Mouse (Mus musculus) neural tube, embryonic 15.5 days (tissue): ENCODE data around the gene Cgref1. TPM values are rescaled to one million over a fixed set of nuclear protein-coding genes. Genes with fewer than 3 reads are reported as not detected.

Source experiments
- ATAC-seq: fragments of 200-750 bp; cut with Nextera tagmentation; 2 replicates; pipeline ENCODE4 v1.8.0; 2017; ENCODE audit warnings: mild to moderate bottlenecking, moderate TSS enrichment, moderate library complexity; ENCODE audit not compliant: low FRiP score
- H3K27ac ChIP-seq: fragments of 300-500 bp; sonication (generic); replicated peaks from 2 replicates; pipeline ENCODE4 v1.5.1; 2015; ENCODE audit warnings: mild to moderate bottlenecking, inconsistent platforms
- H3K27me3 ChIP-seq: fragments of 300-500 bp; sonication (generic); replicated peaks from 2 replicates; pipeline ENCODE4 v1.6.1; 2015; ENCODE audit warnings: inconsistent platforms
- H3K36me3 ChIP-seq: fragments of 300-500 bp; sonication (generic); 2 replicates; pipeline ENCODE4 v1.6.1; 2015; ENCODE audit warnings: inconsistent platforms
- H3K4me1 ChIP-seq: fragments of 300-500 bp; sonication (generic); 2 replicates; pipeline ENCODE4 v1.6.1; 2015; ENCODE audit warnings: inconsistent platforms
- H3K4me2 ChIP-seq: fragments of 300-500 bp; sonication (generic); 2 replicates; pipeline ENCODE4 v1.6.1; 2015; ENCODE audit warnings: inconsistent platforms, mild to moderate bottlenecking, moderate library complexity
- H3K4me3 ChIP-seq: fragments of 300-500 bp; sonication (generic); replicated peaks from 2 replicates; pipeline ENCODE4 v1.5.1; 2015; ENCODE audit warnings: mild to moderate bottlenecking, inconsistent platforms
- H3K9ac ChIP-seq: fragments of 300-500 bp; sonication (generic); replicated peaks from 2 replicates; pipeline ENCODE4 v1.6.1; 2015; ENCODE audit warnings: mild to moderate bottlenecking, inconsistent platforms
- H3K9me3 ChIP-seq: fragments of 300-500 bp; sonication (generic); replicated peaks from 2 replicates; pipeline ENCODE4 v1.6.1; 2016; ENCODE audit warnings: inconsistent platforms
- WGBS: fragments of 180-500 bp; shearing (Covaris S2); methylation state at CpG from one replicate; pipeline ENCODE4 v1.1.7; 2015; ENCODE audit warnings: mixed read lengths; 5-methylcytosine and 5-hydroxymethylcytosine counted together
- polyA plus RNA-seq: library from polyadenylated mRNA; unstranded; fragments of >200 nt; fragmentation: Nextera tagmentation; extraction: Ambion mirVana; gene quantifications from 2 replicates; pipeline ENCODE4 v1.2.1, GENCODE M21; 2015

Gene Cgref1
- polyA plus RNA-seq, 1 experiment from 2014 or later, result 80.2 TPM

DNA sequence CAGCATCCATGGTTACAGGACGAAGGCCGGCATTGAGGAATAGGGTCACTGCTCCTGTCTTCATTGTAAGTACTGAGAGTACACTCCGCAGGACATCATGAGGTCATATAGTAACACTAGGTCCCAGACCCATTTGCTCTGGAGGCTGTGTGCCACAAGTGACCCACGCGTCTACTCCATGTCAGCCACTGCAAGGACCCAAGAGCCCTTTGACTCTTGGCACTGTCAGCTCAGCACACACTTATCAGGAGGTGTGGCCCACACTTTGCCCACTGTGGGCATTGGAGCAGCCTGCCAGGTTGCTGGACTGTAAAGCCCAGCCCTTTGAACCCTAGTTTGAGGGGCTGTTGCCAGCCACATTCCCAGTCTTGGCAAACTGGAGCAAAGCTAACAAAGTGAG lies 20.2 kb downstream of the Cgref1 start:
- 92% methylated on average over 5 of the region's 5 CpGs for WGBS
- H3K4me1 ChIP-seq, result peaks cover 33% of the 10 kb centered on the region
- H3K4me2 ChIP-seq, result no peak overlapping the region
- no peak overlapping the region for H3K9ac ChIP-seq
- no peak overlapping the region for H3K4me3 ChIP-seq
- no peaks in the 10 kb centered on the region for H3K27me3 ChIP-seq
- H3K27ac ChIP-seq, result no peak overlapping the region
- ATAC-seq, result no peak
- H3K9me3 ChIP-seq, result no peaks in the 10 kb centered on the region
- H3K36me3 ChIP-seq, result no peaks in the 10 kb centered on the region

DNA sequence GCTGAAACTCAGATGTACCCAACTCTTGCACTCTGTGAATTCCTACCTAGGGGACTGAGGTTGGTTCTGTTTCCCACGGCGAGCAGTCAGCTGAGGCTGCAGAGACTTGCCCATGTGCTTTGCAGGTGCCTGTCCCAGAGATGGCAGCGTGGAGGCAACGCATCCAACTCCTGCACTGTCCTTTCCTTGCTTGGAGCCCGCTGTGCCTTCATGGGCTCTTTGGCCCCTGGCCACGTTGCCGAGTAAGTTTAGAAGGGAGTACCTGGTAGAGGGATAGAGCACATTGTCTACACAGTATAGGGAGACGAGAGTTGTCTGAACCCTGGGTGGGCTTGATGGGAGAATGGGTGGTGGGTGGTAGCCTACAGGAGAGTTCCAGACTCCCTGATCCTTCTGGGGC lies 20.8 kb downstream of the Cgref1 start:
- peaks cover 37% of the 10 kb centered on the region for H3K4me1 ChIP-seq
- ATAC-seq, result no peak
- no peaks in the 10 kb centered on the region for H3K27me3 ChIP-seq
- H3K36me3 ChIP-seq, result no peaks in the 10 kb centered on the region
- no peak overlapping the region for H3K4me3 ChIP-seq
- 76% methylated on average over 8 of the region's 8 CpGs for WGBS
- H3K4me2 ChIP-seq, result no peak overlapping the region
- no peak overlapping the region for H3K9ac ChIP-seq
- H3K27ac ChIP-seq, result no peak overlapping the region
- H3K9me3 ChIP-seq, result no peaks in the 10 kb centered on the region

DNA sequence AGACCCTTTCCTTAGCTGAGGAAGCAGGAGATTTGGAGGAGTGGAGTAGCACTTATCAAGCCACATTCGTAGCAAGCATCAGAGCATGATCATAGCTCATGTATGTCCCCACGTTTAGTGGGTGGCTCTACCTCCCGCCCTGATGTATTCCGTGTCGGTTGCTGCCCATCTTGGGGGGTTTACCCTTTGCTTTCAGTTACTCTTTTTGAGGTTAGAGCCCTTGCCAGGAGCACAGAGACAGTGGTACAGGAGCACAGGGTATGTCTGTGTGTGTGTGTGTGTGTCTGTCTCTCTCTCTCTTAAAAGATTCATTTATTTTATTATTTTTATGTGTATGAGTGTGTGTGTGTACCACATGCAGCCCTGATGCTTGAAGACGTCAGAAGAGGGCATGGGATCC lies 22.3 kb downstream of the Cgref1 start:
- no peaks in the 10 kb centered on the region for H3K9me3 ChIP-seq
- 92% methylated on average over 6 of the region's 6 CpGs for WGBS
- no peak for ATAC-seq

DNA sequence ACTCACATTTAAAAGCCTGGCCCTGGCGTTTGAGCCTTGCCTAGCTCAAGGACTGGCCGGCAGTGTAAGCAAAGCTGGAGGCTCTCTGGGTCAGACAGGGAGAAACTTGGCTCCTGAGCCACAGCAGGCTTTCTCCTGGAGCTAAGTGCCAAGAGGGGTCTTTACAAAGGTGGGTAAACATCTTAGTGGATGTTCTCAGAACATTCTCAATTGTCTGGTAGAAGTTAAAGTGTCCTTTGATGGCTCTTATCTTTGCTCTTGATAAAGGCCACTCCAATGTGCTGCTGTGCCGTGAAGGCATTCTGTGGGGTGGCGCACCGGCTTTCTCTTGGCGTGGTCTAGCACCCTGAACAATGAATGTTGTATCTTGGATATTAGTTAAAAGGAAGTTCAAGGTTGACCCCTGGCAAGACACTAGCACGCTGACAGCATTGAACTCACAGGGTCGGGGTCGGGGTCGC lies 22.8 kb downstream of the Cgref1 start:
- Histone ChIP-seq H3K4me1 (peaks cover 30% of the 10 kb centered on the region), H3K36me3 (no peaks in the 10 kb centered on the region), H3K27ac (no peak overlapping the region), H3K4me2 (peak overlapping the region; percentile 91), H3K9ac (peak overlapping the region; percentile 64), H3K4me3 (peak overlapping the region; percentile 57), H3K9me3 (no peaks in the 10 kb centered on the region), H3K27me3 (no peaks in the 10 kb centered on the region)
- 75% methylated on average over 10 of the region's 10 CpGs for WGBS
- no peak for ATAC-seq

More for the DNA sequence above, 22.3 kb downstream of the Cgref1 start:
- Histone ChIP-seq H3K4me3 (no peak overlapping the region), H3K36me3 (no peaks in the 10 kb centered on the region), H3K4me1 (peaks cover 35% of the 10 kb centered on the region), H3K9ac (no peak overlapping the region), H3K27me3 (no peaks in the 10 kb centered on the region), H3K27ac (no peak overlapping the region), H3K4me2 (no peak overlapping the region)

DNA sequence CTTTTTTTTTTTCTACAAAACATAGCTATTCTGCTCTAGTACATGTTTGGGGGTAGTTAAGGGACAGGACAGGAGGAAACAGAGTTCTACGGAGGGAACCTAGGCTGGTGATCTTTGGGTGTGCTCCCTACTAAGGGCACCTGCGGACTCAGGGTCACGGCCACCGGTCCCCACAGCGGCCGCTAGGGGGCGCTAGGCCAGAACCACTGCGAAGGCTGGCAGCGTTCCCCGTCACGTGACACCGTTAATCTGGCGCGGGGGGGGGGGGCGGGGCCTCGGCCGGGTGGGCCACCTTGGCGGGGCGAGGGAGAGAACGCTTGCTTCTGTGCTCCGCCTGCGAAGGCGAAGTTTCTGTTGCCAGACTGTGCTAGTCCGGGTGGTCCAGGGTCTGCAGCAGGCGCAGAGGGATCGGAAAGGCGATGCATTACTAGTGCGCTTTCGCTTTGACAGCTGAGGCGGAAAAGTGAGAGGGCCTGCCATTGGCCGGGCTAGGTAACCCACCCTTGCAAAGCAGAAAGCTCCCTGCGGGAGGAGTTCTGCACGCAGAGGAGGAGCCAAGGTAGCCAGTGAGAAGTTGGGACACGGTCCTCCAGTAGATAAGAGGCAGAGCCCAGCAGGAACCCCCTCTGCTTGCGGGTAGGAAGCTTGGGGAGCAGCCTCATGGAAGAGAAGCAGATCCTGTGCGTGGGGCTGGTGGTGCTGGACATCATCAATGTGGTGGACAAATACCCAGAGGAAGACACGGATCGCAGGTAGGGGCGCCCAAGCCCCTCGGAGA lies 23.9 kb downstream of the Cgref1 start, which contains the start of gene Khk:
Gene Khk, plus strand, starts transcription at position 176 of the 778 bp plus-strand sequence.
- H3K4me3 ChIP-seq, result peak within 1 kb of the TSS; percentile 57
- no peaks in the 10 kb centered on the region for H3K36me3 ChIP-seq
- peak within 1 kb of the TSS; percentile 91 for H3K4me2 ChIP-seq
- peaks cover 29% of the 10 kb centered on the region for H3K4me1 ChIP-seq
- H3K27ac ChIP-seq, result peak within 1 kb of the TSS; percentile 76
- no peaks in the 10 kb centered on the region for H3K9me3 ChIP-seq
- peak; percentile 74 for ATAC-seq
- 1% methylated on average over 36 of the region's 40 CpGs for WGBS
- no peaks in the 10 kb centered on the region for H3K27me3 ChIP-seq
- peak within 1 kb of the TSS; percentile 64 for H3K9ac ChIP-seq

DNA sequence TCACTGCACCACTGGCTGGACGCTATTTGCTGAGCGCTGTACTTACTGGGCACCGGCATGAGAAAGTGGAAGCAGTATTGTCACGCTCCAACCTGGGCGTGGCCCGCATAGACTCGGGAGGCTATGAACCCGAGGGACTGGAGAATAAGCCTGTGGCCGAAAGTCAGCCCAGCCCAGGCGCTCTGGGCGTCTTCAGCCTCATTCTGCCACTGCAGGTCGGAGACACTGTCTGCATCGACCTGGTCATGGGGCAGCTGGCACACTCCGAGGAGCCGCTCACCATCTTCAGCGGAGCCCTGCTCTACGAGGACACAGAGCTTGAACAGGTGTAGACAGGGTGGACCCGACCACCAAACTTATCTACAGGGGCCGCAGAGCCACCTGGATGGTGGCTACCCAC lies 24.8 kb downstream of the Cgref1 start:
- Histone ChIP-seq H3K36me3 (no peaks in the 10 kb centered on the region), H3K27ac (no peak overlapping the region), H3K4me2 (peak overlapping the region; percentile 91), H3K4me3 (no peak overlapping the region), H3K27me3 (no peaks in the 10 kb centered on the region), H3K9me3 (no peaks in the 10 kb centered on the region), H3K4me1 (peaks cover 37% of the 10 kb centered on the region), H3K9ac (no peak overlapping the region)
- ATAC-seq, result no peak
- 61% methylated on average over 19 of the region's 19 CpGs for WGBS

DNA sequence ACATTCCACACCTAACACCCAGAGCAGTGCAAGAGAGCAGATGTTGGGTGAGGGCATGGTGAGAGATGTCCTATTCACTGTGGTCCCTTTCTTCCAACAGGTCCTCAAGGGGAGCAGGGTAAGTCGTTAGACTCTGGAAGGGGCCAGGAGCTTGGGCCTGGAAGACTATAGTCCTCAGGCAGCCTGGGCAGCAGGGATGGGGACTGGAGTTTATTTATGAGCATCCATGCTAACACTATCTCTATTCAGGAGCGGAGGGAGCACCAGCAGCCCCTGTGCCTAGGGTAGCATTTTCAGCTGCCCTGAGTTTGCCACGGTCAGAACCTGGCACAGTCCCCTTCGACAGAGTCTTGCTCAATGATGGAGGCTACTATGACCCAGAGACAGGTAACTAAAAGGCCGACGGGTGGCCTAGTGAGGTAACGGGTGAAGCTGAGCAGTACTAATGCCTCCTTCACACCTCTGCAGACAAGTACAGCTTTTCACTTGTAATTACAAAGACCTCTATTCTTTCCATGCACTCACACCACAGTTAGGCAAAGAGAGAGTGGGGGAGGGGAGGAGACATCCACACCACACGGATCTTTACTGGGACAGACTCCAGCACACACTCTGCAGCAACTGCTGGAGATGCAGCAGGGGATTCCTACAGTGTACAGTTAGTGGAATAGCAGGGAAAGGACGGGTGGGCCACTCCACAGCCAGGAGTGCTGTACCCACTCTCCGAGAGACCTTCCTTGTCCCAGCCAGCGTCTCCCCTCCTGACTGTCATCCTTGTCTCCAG lies 25.4 kb downstream of the Cgref1 start:
- Histone ChIP-seq H3K9ac (no peak overlapping the region), H3K9me3 (no peaks in the 10 kb centered on the region), H3K4me1 (peaks cover 40% of the 10 kb centered on the region), H3K4me3 (no peak overlapping the region), H3K27me3 (no peaks in the 10 kb centered on the region), H3K27ac (0 out of 2 replicates have a peak overlapping the region, but pooled peaks have one; percentile 9), H3K36me3 (no peaks in the 10 kb centered on the region), H3K4me2 (peak overlapping the region; percentile 91; the same call in 1 of the 2 replicates)
- 61% methylated on average over 11 of the region's 11 CpGs for WGBS
- ATAC-seq, result no peak

DNA sequence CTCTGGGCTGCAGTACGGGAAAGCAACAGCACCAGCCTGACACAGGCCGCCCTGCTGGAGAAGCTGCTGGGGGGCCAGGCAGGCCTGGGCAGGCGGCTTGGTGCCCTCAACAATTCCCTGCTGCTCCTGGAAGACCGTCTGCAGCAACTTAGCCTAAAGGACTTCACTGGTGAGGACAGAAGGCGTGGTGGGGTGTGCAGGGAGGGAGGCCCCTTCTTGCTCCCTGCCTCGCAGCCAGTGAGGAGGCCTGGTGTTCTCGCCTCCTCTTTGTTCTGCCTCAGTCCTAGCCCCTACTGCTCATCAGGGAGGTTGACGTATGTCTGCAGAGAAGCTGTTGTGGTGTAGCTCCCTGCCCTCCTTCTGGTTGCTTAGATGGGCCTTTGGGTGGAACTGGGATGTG lies 26.7 kb downstream of the Cgref1 start:
- Histone ChIP-seq H3K27ac (no peak overlapping the region), H3K4me1 (peaks cover 40% of the 10 kb centered on the region), H3K4me2 (no peak overlapping the region), H3K9ac (no peak overlapping the region), H3K36me3 (no peaks in the 10 kb centered on the region), H3K27me3 (no peaks in the 10 kb centered on the region), H3K4me3 (no peak overlapping the region), H3K9me3 (no peaks in the 10 kb centered on the region)
- ATAC-seq, result no peak
- WGBS, result 81% methylated on average over 8 of the region's 8 CpGs

DNA sequence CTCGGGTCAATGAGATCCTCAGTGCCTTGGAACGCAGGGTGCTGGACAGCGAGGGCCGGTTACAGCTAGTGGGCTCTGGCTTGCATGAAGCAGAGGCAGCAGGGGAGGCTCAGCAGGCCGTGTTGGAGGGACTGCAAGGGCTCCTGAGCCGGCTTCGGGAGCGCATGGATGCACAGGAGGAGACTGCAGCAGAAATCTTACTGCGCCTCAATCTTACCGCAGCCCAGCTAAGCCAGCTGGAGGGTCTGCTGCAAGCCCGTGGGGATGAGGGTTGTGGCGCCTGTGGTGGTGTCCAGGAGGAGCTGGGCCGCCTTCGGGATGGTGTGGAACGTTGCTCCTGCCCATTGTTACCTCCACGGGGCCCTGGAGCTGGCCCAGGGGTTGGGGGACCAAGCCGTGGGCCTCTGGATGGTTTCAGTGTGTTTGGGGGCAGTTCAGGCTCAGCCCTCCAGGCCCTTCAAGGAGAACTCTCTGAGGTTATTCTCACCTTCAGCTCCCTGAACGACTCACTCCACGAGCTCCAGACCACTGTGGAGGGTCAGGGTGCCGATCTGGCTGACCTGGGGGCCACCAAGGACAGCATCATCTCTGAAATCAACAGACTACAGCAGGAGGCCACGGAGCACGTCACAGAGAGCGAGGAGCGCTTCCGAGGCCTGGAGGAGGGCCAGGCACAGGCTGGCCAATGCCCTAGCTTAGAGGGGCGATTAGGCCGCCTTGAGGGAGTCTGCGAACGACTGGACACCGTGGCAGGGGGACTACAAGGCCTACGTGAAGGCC lies 27.3 kb downstream of the Cgref1 start:
- WGBS, result 88% methylated on average over 31 of the region's 31 CpGs
- H3K36me3 ChIP-seq, result no peaks in the 10 kb centered on the region
- H3K27ac ChIP-seq, result no peak overlapping the region
- H3K4me2 ChIP-seq, result no peak overlapping the region
- no peak for ATAC-seq
- H3K4me1 ChIP-seq, result peaks cover 42% of the 10 kb centered on the region
- no peak overlapping the region for H3K4me3 ChIP-seq
- no peaks in the 10 kb centered on the region for H3K9me3 ChIP-seq
- no peak overlapping the region for H3K9ac ChIP-seq
- H3K27me3 ChIP-seq, result no peaks in the 10 kb centered on the region

DNA sequence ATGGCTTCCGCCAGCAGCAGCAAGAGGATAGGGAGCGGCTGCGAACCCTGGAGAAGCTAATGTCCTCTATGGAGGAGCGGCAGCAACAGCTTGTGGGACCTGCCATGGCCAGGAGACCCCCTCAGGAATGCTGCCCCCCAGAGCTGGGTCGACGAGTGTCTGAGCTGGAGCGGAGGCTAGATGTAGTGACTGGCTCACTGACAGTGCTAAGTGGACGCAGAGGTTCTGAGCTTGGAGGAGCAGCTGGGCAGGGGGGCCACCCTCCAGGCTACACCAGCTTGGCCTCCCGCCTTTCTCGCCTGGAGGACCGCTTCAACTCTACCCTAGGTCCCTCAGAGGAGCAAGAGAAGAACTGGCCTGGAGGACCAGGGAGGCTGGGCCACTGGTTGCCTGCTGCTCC lies 28.0 kb downstream of the Cgref1 start:
- no peaks in the 10 kb centered on the region for H3K36me3 ChIP-seq
- peaks cover 44% of the 10 kb centered on the region for H3K4me1 ChIP-seq
- no peak overlapping the region for H3K4me3 ChIP-seq
- H3K9ac ChIP-seq, result no peak overlapping the region
- 90% methylated on average over 11 of the region's 11 CpGs for WGBS
- ATAC-seq, result no peak
- no peak overlapping the region for H3K27ac ChIP-seq
- H3K4me2 ChIP-seq, result no peak overlapping the region
- no peaks in the 10 kb centered on the region for H3K27me3 ChIP-seq
- H3K9me3 ChIP-seq, result no peaks in the 10 kb centered on the region

DNA sequence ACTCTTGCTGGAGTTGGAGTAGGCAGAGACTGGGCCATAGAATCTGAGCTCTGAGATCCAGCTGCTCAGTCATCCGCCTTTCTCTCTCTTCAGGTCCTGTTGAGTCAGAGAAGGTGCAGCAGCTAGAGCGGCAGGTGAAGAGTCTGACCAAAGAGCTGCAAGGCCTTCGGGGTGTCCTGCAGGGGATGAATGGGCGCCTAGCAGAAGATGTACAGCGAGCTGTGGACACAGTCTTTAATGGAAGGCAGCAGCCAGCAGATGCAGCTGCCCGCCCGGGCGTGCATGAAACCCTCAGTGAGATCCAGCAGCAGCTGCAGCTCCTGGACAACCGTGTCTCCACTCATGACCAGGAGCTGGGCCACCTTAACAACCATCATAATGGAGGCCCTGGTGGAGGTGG lies 28.6 kb downstream of the Cgref1 start:
- ATAC-seq, result no peak
- Histone ChIP-seq H3K27ac (no peak overlapping the region), H3K36me3 (no peaks in the 10 kb centered on the region), H3K9me3 (no peaks in the 10 kb centered on the region), H3K4me2 (no peak overlapping the region), H3K4me1 (peaks cover 41% of the 10 kb centered on the region), H3K4me3 (no peak overlapping the region), H3K27me3 (no peaks in the 10 kb centered on the region), H3K9ac (no peak overlapping the region)
- WGBS, result 98% methylated on average over 9 of the region's 9 CpGs
